Mouse (Mus musculus): ENCODE results near the gene Rhoh. TPM values are rescaled to one million over a fixed set of nuclear protein-coding genes. Genes with fewer than 3 reads are reported as not detected.

The Rhoh gene
- polyA plus RNA-seq, 1 experiment from 2014 or later = 0.50 TPM

- H3K9ac ChIP-seq (ENCODE audit: low read depth, low read length) = no peak overlapping the region
- H3K27me3 ChIP-seq (ENCODE audit: insufficient read depth, low read length) = no peaks in the 10 kb centered on the region
- no peak for TF ChIP-seq CTCF (IDR thresholded peaks at IDR 0.05; ENCODE audit: low read depth)
- no peaks in the 10 kb centered on the region for H3K9me3 ChIP-seq (replicated peaks; ENCODE audit: low read length)
- DNase-seq (ENCODE audit: low spot score) (no peak), ATAC-seq (replicated peaks; ENCODE audit: low FRiP score, low read depth) (no peak)
- H3K27ac ChIP-seq = no peak overlapping the region
- H3K4me1 ChIP-seq (replicated peaks; ENCODE audit: insufficient read depth, low read length) = no peaks in the 10 kb centered on the region
- no peaks in the 10 kb centered on the region for H3K36me3 ChIP-seq (ENCODE audit: insufficient read depth, low read length)
- 43% methylated on average over 11 of the region's 11 CpGs for whole genome bisulfite sequencing
- H3K4me2 ChIP-seq (ENCODE audit: low read length) = no peak overlapping the region
- H3K4me3 ChIP-seq (replicated peaks; ENCODE audit: low read depth, low read length) = no peak overlapping the region
Observed at GRCm38 (mm10) chr5:65937011-65937726, 76.2 kb downstream of the Rhoh start.

DNA sequence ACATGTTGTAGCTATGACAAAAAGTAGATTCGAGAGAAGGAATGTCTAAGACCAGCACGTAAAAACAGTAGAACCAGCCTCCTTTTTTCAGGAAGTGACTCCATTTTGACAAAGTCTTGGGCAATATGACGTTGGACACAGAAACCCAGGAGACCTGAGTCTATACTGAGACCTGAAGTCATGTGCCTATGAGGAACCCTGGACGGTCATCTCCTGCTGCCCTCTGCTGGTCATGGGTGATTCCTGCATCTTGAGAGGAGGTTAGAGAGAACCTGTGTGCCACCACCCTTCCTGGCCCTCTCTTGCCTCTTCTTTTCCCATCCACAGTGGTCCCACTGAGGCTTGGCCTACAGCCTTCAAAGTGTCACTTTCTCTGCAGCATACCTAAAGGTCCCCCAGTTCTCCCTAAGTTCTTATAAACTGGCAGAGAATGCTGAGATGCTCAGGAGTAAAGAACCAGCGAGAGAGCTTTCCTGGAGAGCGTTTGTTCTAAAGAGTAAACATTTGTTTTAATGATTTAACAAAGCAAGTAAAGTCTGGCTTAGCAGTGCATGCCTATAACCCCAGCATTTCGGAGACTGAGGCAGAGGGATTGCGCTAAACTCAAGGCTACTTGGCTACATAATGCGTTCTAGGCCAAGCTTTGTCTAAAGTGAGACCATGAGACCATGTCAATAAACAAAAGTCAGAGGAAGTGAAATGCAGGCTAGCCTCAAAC, 77.1 kb downstream of the Rhoh start:
- ATAC-seq (replicated peaks; ENCODE audit: low FRiP score, low read depth) (peak; percentile 85), DNase-seq (ENCODE audit: low spot score) (peak; percentile 91)
- no peaks in the 10 kb centered on the region for H3K36me3 ChIP-seq (ENCODE audit: insufficient read depth, low read length)
- H3K9me3 ChIP-seq (replicated peaks; ENCODE audit: low read length) = no peaks in the 10 kb centered on the region
- H3K27ac ChIP-seq = no peak overlapping the region
- H3K4me2 ChIP-seq (ENCODE audit: low read length) = no peak overlapping the region
- TF ChIP-seq CTCF (IDR thresholded peaks at IDR 0.05; ENCODE audit: low read depth) = peak; percentile 99
- WGBS = 59% methylated on average over 9 of the region's 9 CpGs
- H3K27me3 ChIP-seq (ENCODE audit: insufficient read depth, low read length) = no peaks in the 10 kb centered on the region
- H3K4me1 ChIP-seq (replicated peaks; ENCODE audit: insufficient read depth, low read length) = no peaks in the 10 kb centered on the region
- H3K9ac ChIP-seq (ENCODE audit: low read depth, low read length) = no peak overlapping the region
- no peak overlapping the region for H3K4me3 ChIP-seq (replicated peaks; ENCODE audit: low read depth, low read length)

- Histone ChIP-seq H3K36me3 (ENCODE audit: insufficient read depth, low read length) (no peaks in the 10 kb centered on the region), H3K9me3 (replicated peaks; ENCODE audit: low read length) (no peaks in the 10 kb centered on the region), H3K4me2 (ENCODE audit: low read length) (no peak overlapping the region), H3K9ac (ENCODE audit: low read depth, low read length) (no peak overlapping the region), H3K4me1 (replicated peaks; ENCODE audit: insufficient read depth, low read length) (no peaks in the 10 kb centered on the region), H3K27me3 (ENCODE audit: insufficient read depth, low read length) (no peaks in the 10 kb centered on the region), H3K27ac (no peak overlapping the region), H3K4me3 (replicated peaks; ENCODE audit: low read depth, low read length) (no peak overlapping the region)
- TF ChIP-seq CTCF (IDR thresholded peaks at IDR 0.05; ENCODE audit: low read depth) = no peak
- ATAC-seq (replicated peaks; ENCODE audit: low FRiP score, low read depth) (no peak), DNase-seq (ENCODE audit: low spot score) (no peak)
- WGBS = 58% methylated on average over 4 of the region's 4 CpGs
Observed at GRCm38 (mm10) chr5:65941145-65941544, 80.1 kb downstream of the Rhoh start.

Other genes starting within 250 kb of the Rhoh start
- 35.2 and 37.8 TPM in 2 replicates for gene Pds5a, start 162.9 kb upstream of the Rhoh start, polyA plus RNA-seq (2015; fragmentation: Nextera tagmentation; extraction: Ambion mirVana)
- gene N4bp2, start 97.7 kb upstream of the Rhoh start, polyA plus RNA-seq (2015; fragmentation: Nextera tagmentation; extraction: Ambion mirVana) = 14.9 and 15.8 TPM in 2 replicates
- gene Chrna9, start 73.7 kb downstream of the Rhoh start, polyA plus RNA-seq (2015; fragmentation: Nextera tagmentation; extraction: Ambion mirVana) = 0.13 and 0.19 TPM in 2 replicates
- gene 9130230L23Rik, start 143.1 kb downstream of the Rhoh start, polyA plus RNA-seq (2015; fragmentation: Nextera tagmentation; extraction: Ambion mirVana) = 0.33 and 0.47 TPM in 2 replicates